Mouse (Mus musculus) intestine, embryonic 16.5 days (tissue): ENCODE measurements around the gene Kmt5b. TPM values are rescaled to one million over a fixed set of nuclear protein-coding genes. Genes with fewer than 3 reads are reported as not detected.

Source experiments
- ATAC-seq: fragments of 200-750 bp; cut with Nextera tagmentation; 2 replicates; pipeline ENCODE4 v1.8.0; 2017; ENCODE audit warnings: moderate TSS enrichment, moderate library complexity
- H3K27ac ChIP-seq: fragments of 300-500 bp; sonication (generic); 2 replicates; pipeline ENCODE4 v1.5.1; 2014; ENCODE audit warnings: mild to moderate bottlenecking, low read length
- H3K27me3 ChIP-seq: fragments of 300-500 bp; sonication (generic); replicated peaks from 2 replicates; pipeline ENCODE4 v1.6.1; 2014; ENCODE audit warnings: low read length, control low read depth, mixed read lengths; ENCODE audit not compliant: control insufficient read depth, insufficient read depth
- H3K36me3 ChIP-seq: fragments of 300-500 bp; sonication (generic); 2 replicates; pipeline ENCODE4 v1.6.1; 2014; ENCODE audit warnings: low read length, control low read depth; ENCODE audit not compliant: control insufficient read depth, insufficient read depth
- H3K4me1 ChIP-seq: fragments of 300-500 bp; sonication (generic); 2 replicates; pipeline ENCODE4 v1.6.1; 2014; ENCODE audit warnings: low read length, control low read depth, mixed read lengths; ENCODE audit not compliant: control insufficient read depth, insufficient read depth
- H3K4me2 ChIP-seq: fragments of 300-500 bp; sonication (generic); 2 replicates; pipeline ENCODE4 v1.6.1; 2014; ENCODE audit warnings: low read depth, low read length, control low read depth
- H3K4me3 ChIP-seq: fragments of 300-500 bp; sonication (generic); 2 replicates; pipeline ENCODE4 v1.5.1; 2014; ENCODE audit warnings: mild to moderate bottlenecking, low read length
- H3K9ac ChIP-seq: fragments of 300-500 bp; sonication (generic); 2 replicates; pipeline ENCODE4 v1.6.1; 2014; ENCODE audit warnings: low read depth, low read length
- H3K9me3 ChIP-seq: fragments of 300-500 bp; sonication (generic); 2 replicates; pipeline ENCODE4 v1.6.1; 2016; ENCODE audit warnings: low read length, control low read depth; ENCODE audit not compliant: control insufficient read depth
- WGBS: fragments of 180-500 bp; shearing (Covaris S2); extraction: QIAGEN DNeasy Blood & Tissue Kit; methylation state at CpG from one replicate; pipeline ENCODE4 v1.1.7; 2014; 5-methylcytosine and 5-hydroxymethylcytosine counted together
- polyA plus RNA-seq: library from polyadenylated mRNA; unstranded; fragments of >200 nt; fragmentation: Nextera tagmentation; extraction: Ambion mirVana; gene quantifications from 2 replicates; pipeline ENCODE4 v1.2.1, GENCODE M21; 2015

Kmt5b gene
- polyA plus RNA-seq, 1 experiment from 2014 or later = 16.5 TPM

GRCm38 (mm10) chr19:3814461-3814860 is 47.2 kb downstream of the Kmt5b start:
- Histone ChIP-seq H3K4me2 (no peak overlapping the region), H3K4me1 (no peaks in the 10 kb centered on the region; the same call in 1 of the 2 replicates), H3K27ac (no peak overlapping the region), H3K9me3 (no peaks in the 10 kb centered on the region), H3K27me3 (no peaks in the 10 kb centered on the region), H3K4me3 (no peak overlapping the region), H3K9ac (no peak overlapping the region), H3K36me3 (no peaks in the 10 kb centered on the region; the same call in 1 of the 2 replicates)
- 90% methylated on average over 10 of the region's 10 CpGs for WGBS
- no peak for ATAC-seq

GRCm38 (mm10) chr19:3815824-3816223 is 48.6 kb downstream of the Kmt5b start:
- Histone ChIP-seq H3K4me3 (no peak overlapping the region), H3K27ac (no peak overlapping the region), H3K9ac (no peak overlapping the region), H3K27me3 (no peaks in the 10 kb centered on the region), H3K9me3 (no peaks in the 10 kb centered on the region), H3K4me2 (no peak overlapping the region), H3K4me1 (peaks cover 6% of the 10 kb centered on the region), H3K36me3 (no peaks in the 10 kb centered on the region; the same call in 1 of the 2 replicates)
- ATAC-seq = no peak
- WGBS = 72% methylated on average over 12 of the region's 12 CpGs

GRCm38 (mm10) chr19:3819080-3819479 is 51.9 kb downstream of the Kmt5b start:
- H3K9ac ChIP-seq = no peak overlapping the region
- 62% methylated on average over 2 of the region's 2 CpGs for WGBS
- no peaks in the 10 kb centered on the region for H3K9me3 ChIP-seq
- H3K27ac ChIP-seq = no peak overlapping the region
- no peak overlapping the region for H3K4me2 ChIP-seq
- no peaks in the 10 kb centered on the region; the same call in 1 of the 2 replicates for H3K36me3 ChIP-seq
- H3K4me1 ChIP-seq = peaks cover 6% of the 10 kb centered on the region
- no peaks in the 10 kb centered on the region for H3K27me3 ChIP-seq
- no peak for ATAC-seq
- H3K4me3 ChIP-seq = no peak overlapping the region

- peak; percentile 64; the same call in 1 of the 2 replicates for ATAC-seq
- Histone ChIP-seq H3K4me3 (no peak overlapping the region), H3K4me2 (no peak overlapping the region), H3K4me1 (peaks cover 6% of the 10 kb centered on the region), H3K27me3 (no peaks in the 10 kb centered on the region), H3K27ac (no peak overlapping the region), H3K36me3 (no peaks in the 10 kb centered on the region; the same call in 1 of the 2 replicates), H3K9me3 (no peaks in the 10 kb centered on the region), H3K9ac (no peak overlapping the region)
- 66% methylated on average over 2 of the region's 2 CpGs for WGBS
Measured at GRCm38 (mm10) chr19:3819899-3820444, 52.8 kb downstream of the Kmt5b start.

GRCm38 (mm10) chr19:3825044-3825443 is 57.8 kb downstream of the Kmt5b start:
- Histone ChIP-seq H3K36me3 (no peaks in the 10 kb centered on the region), H3K27ac (peak overlapping the region; percentile 24; the same call in 1 of the 2 replicates), H3K9me3 (no peaks in the 10 kb centered on the region), H3K4me1 (peaks cover under 1% of the 10 kb centered on the region; the same call in 1 of the 2 replicates), H3K4me3 (no peak overlapping the region), H3K27me3 (no peaks in the 10 kb centered on the region), H3K9ac (no peak overlapping the region), H3K4me2 (no peak overlapping the region)
- peak; percentile 77 for ATAC-seq

- Histone ChIP-seq H3K4me1 (peaks cover 14% of the 10 kb centered on the region; the same call in 1 of the 2 replicates), H3K27ac (no peak overlapping the region), H3K9me3 (no peaks in the 10 kb centered on the region), H3K27me3 (no peaks in the 10 kb centered on the region), H3K4me3 (no peak overlapping the region), H3K36me3 (no peaks in the 10 kb centered on the region), H3K4me2 (no peak overlapping the region), H3K9ac (no peak overlapping the region)
- no peak for ATAC-seq
- 77% methylated on average over 3 of the region's 3 CpGs for WGBS
Measured at GRCm38 (mm10) chr19:3829863-3830262, 62.6 kb downstream of the Kmt5b start.

GRCm38 (mm10) chr19:3831716-3832115 is 64.5 kb downstream of the Kmt5b start:
- H3K4me1 ChIP-seq = peaks cover 14% of the 10 kb centered on the region; the same call in 1 of the 2 replicates
- H3K4me2 ChIP-seq = no peak overlapping the region
- no peak overlapping the region for H3K9ac ChIP-seq
- H3K36me3 ChIP-seq = no peaks in the 10 kb centered on the region
- no peak overlapping the region for H3K4me3 ChIP-seq
- H3K27me3 ChIP-seq = no peaks in the 10 kb centered on the region
- ATAC-seq = peak; percentile 82
- H3K27ac ChIP-seq = peak overlapping the region; percentile 46
- H3K9me3 ChIP-seq = no peaks in the 10 kb centered on the region
- 63% methylated on average over 8 of the region's 8 CpGs for WGBS

DNA sequence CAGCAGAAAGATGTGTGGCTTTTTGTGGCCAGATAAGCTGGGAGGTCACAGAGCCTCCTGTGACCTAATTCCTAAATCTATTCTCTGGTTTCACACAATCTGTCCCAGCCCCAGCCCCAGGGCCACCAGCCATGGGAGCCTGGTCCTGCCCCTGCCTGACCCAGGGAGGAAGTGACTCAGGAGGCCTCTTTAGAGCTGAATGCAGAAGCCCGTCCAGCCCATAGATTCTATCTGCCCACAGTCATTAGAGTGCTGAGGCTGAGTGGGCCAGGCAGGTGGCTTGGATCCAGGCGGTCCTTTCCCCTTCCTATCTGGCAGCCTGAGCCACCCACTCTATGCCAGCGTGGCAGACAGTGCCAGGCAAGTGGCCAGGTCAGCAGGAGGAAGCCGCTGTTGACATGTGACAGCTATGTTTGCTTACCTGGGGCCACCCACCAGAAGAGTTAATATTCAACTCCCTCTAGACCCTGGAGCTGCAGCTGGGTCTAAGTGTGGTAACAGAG is 65.7 kb downstream of the Kmt5b start:
- no peaks in the 10 kb centered on the region for H3K36me3 ChIP-seq
- no peak overlapping the region for H3K4me3 ChIP-seq
- peak overlapping the region; percentile 96 for H3K27ac ChIP-seq
- H3K4me2 ChIP-seq = peak overlapping the region; percentile 45
- peak; percentile 84 for ATAC-seq
- H3K9me3 ChIP-seq = no peaks in the 10 kb centered on the region
- peak overlapping the region; percentile 54 for H3K9ac ChIP-seq
- no peaks in the 10 kb centered on the region for H3K27me3 ChIP-seq
- peaks cover 14% of the 10 kb centered on the region; the same call in 1 of the 2 replicates for H3K4me1 ChIP-seq
- 45% methylated on average over 4 of the region's 4 CpGs for whole genome bisulfite sequencing

- H3K4me1 ChIP-seq = peaks cover 14% of the 10 kb centered on the region; the same call in 1 of the 2 replicates
- no peaks in the 10 kb centered on the region for H3K36me3 ChIP-seq
- no peak overlapping the region for H3K4me2 ChIP-seq
- ATAC-seq = 0 out of 2 replicates have a peak, but pooled peaks have one; percentile 5
- no peak overlapping the region for H3K4me3 ChIP-seq
- WGBS = 73% methylated on average over 7 of the region's 7 CpGs
- H3K9me3 ChIP-seq = no peaks in the 10 kb centered on the region
- H3K9ac ChIP-seq = peak overlapping the region; percentile 18; the same call in 1 of the 2 replicates
- H3K27me3 ChIP-seq = no peaks in the 10 kb centered on the region
- H3K27ac ChIP-seq = peak overlapping the region; percentile 96
Measured at GRCm38 (mm10) chr19:3834301-3834700, 67.1 kb downstream of the Kmt5b start.
